Mouse (Mus musculus) embryonic facial prominence, embryonic 15.5 days (tissue): Measurements from ENCODE around the gene Sh3pxd2a. TPM values are rescaled to one million over a fixed set of nuclear protein-coding genes. Genes with fewer than 3 reads are reported as not detected.
A peak's percentile ranks its signal among the peaks of the same experiment; 100 is the strongest.

Experiments
- ATAC-seq: fragments of 200-750 bp; cut with Nextera tagmentation; 2 replicates; pipeline ENCODE4 v1.8.0; 2017; ENCODE audit warnings: low read depth, moderate TSS enrichment; ENCODE audit not compliant: insufficient number of reproducible peaks, low FRiP score, low TSS enrichment
- H3K27ac ChIP-seq: fragments of 300-500 bp; sonication (generic); replicated peaks from 2 replicates; pipeline ENCODE4 v1.5.1; 2015; ENCODE audit warnings: mild to moderate bottlenecking, inconsistent platforms
- H3K27me3 ChIP-seq: fragments of 300-500 bp; sonication (generic); 2 replicates; pipeline ENCODE4 v1.6.1; 2015; ENCODE audit warnings: inconsistent platforms
- H3K36me3 ChIP-seq: fragments of 300-500 bp; sonication (generic); 2 replicates; pipeline ENCODE4 v1.6.1; 2015; ENCODE audit warnings: mild to moderate bottlenecking, inconsistent platforms
- H3K4me1 ChIP-seq: fragments of 300-500 bp; sonication (generic); 2 replicates; pipeline ENCODE4 v1.6.1; 2015; ENCODE audit warnings: inconsistent platforms
- H3K4me2 ChIP-seq: fragments of 300-500 bp; sonication (generic); replicated peaks from 2 replicates; pipeline ENCODE4 v1.6.1; 2015; ENCODE audit warnings: mild to moderate bottlenecking, inconsistent platforms
- H3K4me3 ChIP-seq: fragments of 300-500 bp; sonication (generic); replicated peaks from 2 replicates; pipeline ENCODE4 v1.5.1; 2015; ENCODE audit warnings: mild to moderate bottlenecking, inconsistent platforms
- H3K9ac ChIP-seq: fragments of 300-500 bp; sonication (generic); 2 replicates; pipeline ENCODE4 v1.6.1; 2015; ENCODE audit warnings: inconsistent platforms
- H3K9me3 ChIP-seq: fragments of 300-500 bp; sonication (generic); replicated peaks from 2 replicates; pipeline ENCODE4 v1.6.1; 2016; ENCODE audit warnings: inconsistent platforms
- WGBS: fragments of 180-500 bp; shearing (Covaris S2); methylation state at CpG from one replicate; pipeline ENCODE4 v1.1.7; 2015; 5-methylcytosine and 5-hydroxymethylcytosine counted together
- polyA plus RNA-seq: library from polyadenylated mRNA; unstranded; fragments of >200 nt; fragmentation: Nextera tagmentation; extraction: Ambion mirVana; gene quantifications from 2 replicates; pipeline ENCODE4 v1.2.1, GENCODE M21; 2015

Gene Sh3pxd2a
- polyA plus RNA-seq, 1 experiment from 2014 or later: 15.8 TPM

- H3K36me3 ChIP-seq: no peaks in the 10 kb centered on the region
- no peak overlapping the region for H3K9ac ChIP-seq
- H3K4me3 ChIP-seq: no peak overlapping the region
- 60% methylated on average over 7 of the region's 7 CpGs for WGBS
- H3K4me2 ChIP-seq: no peak overlapping the region
- peaks cover 39% of the 10 kb centered on the region for H3K4me1 ChIP-seq
- no peak for ATAC-seq
- 0 out of 2 replicates have a peak overlapping the region, but pooled peaks have one; percentile 9 for H3K27ac ChIP-seq
- no peaks in the 10 kb centered on the region for H3K27me3 ChIP-seq
- H3K9me3 ChIP-seq: no peaks in the 10 kb centered on the region
Measured at GRCm38 (mm10) chr19:47347021-47347643, 117.1 kb downstream of the Sh3pxd2a start.

- H3K9me3 ChIP-seq: no peaks in the 10 kb centered on the region
Measured at GRCm38 (mm10) chr19:47346606-47347005, 117.6 kb downstream of the Sh3pxd2a start.

GRCm38 (mm10) chr19:47345851-47346568, 118.2 kb downstream of the Sh3pxd2a start:
- 55% methylated on average over 6 of the region's 6 CpGs for WGBS
- Histone ChIP-seq H3K9me3 (no peaks in the 10 kb centered on the region), H3K27me3 (no peaks in the 10 kb centered on the region), H3K36me3 (no peaks in the 10 kb centered on the region), H3K4me1 (peaks cover 39% of the 10 kb centered on the region), H3K4me3 (no peak overlapping the region), H3K9ac (no peak overlapping the region), H3K4me2 (no peak overlapping the region), H3K27ac (peak overlapping the region; percentile 18; the same call in 1 of the 2 replicates)
- ATAC-seq: no peak

More at GRCm38 (mm10) chr19:47346606-47347005, 117.6 kb downstream of the Sh3pxd2a start:
- Histone ChIP-seq H3K27me3 (no peaks in the 10 kb centered on the region), H3K4me1 (peaks cover 39% of the 10 kb centered on the region), H3K4me3 (no peak overlapping the region), H3K9ac (no peak overlapping the region), H3K4me2 (no peak overlapping the region), H3K27ac (no peak overlapping the region), H3K36me3 (no peaks in the 10 kb centered on the region)
- ATAC-seq: no peak
- 49% methylated on average over 8 of the region's 8 CpGs for WGBS

GRCm38 (mm10) chr19:47343422-47343821, 120.8 kb downstream of the Sh3pxd2a start:
- WGBS: 9% methylated on average over 35 of the region's 39 CpGs
- ATAC-seq: no peak
- no peak overlapping the region for H3K27ac ChIP-seq
- H3K4me1 ChIP-seq: peaks cover 43% of the 10 kb centered on the region
- H3K4me2 ChIP-seq: peak overlapping the region; percentile 76
- no peaks in the 10 kb centered on the region for H3K36me3 ChIP-seq
- no peak overlapping the region for H3K9ac ChIP-seq
- H3K9me3 ChIP-seq: no peaks in the 10 kb centered on the region
- H3K27me3 ChIP-seq: no peaks in the 10 kb centered on the region
- H3K4me3 ChIP-seq: peak overlapping the region; percentile 39

GRCm38 (mm10) chr19:47339165-47339564, 125.0 kb downstream of the Sh3pxd2a start:
- Histone ChIP-seq H3K9me3 (no peaks in the 10 kb centered on the region), H3K9ac (0 out of 2 replicates have a peak overlapping the region, but pooled peaks have one; percentile 0), H3K27ac (no peak overlapping the region), H3K36me3 (no peaks in the 10 kb centered on the region), H3K4me3 (peak overlapping the region; percentile 31), H3K27me3 (no peaks in the 10 kb centered on the region), H3K4me1 (peaks cover 59% of the 10 kb centered on the region), H3K4me2 (peak overlapping the region; percentile 55)
- no peak for ATAC-seq
- WGBS: 0% methylated on average over 17 of the region's 17 CpGs

GRCm38 (mm10) chr19:47338396-47339164, 125.6 kb downstream of the Sh3pxd2a start:
- Histone ChIP-seq H3K36me3 (no peaks in the 10 kb centered on the region), H3K27me3 (no peaks in the 10 kb centered on the region), H3K9ac (0 out of 2 replicates have a peak overlapping the region, but pooled peaks have one; percentile 0), H3K9me3 (no peaks in the 10 kb centered on the region), H3K4me1 (peaks cover 59% of the 10 kb centered on the region), H3K4me2 (peak overlapping the region; percentile 55), H3K27ac (no peak overlapping the region; the same call in 1 of the 2 replicates), H3K4me3 (peak overlapping the region; percentile 31)
- no peak for ATAC-seq
- 35% methylated on average over 24 of the region's 24 CpGs for WGBS

GRCm38 (mm10) chr19:47337743-47338142, 126.5 kb downstream of the Sh3pxd2a start:
- 0 out of 2 replicates have a peak overlapping the region, but pooled peaks have one; percentile 0 for H3K9ac ChIP-seq
- no peaks in the 10 kb centered on the region for H3K27me3 ChIP-seq
- peak overlapping the region; percentile 55 for H3K4me2 ChIP-seq
- peak; percentile 80 for ATAC-seq
- no peak overlapping the region for H3K4me3 ChIP-seq
- H3K36me3 ChIP-seq: no peaks in the 10 kb centered on the region
- 25% methylated on average over 12 of the region's 12 CpGs for WGBS
- H3K4me1 ChIP-seq: peaks cover 59% of the 10 kb centered on the region
- H3K27ac ChIP-seq: peak overlapping the region; percentile 30; the same call in 1 of the 2 replicates
- no peaks in the 10 kb centered on the region for H3K9me3 ChIP-seq

- Histone ChIP-seq H3K4me1 (peaks cover 59% of the 10 kb centered on the region), H3K27ac (peak overlapping the region; percentile 30; the same call in 1 of the 2 replicates), H3K9me3 (no peaks in the 10 kb centered on the region), H3K4me2 (no peak overlapping the region), H3K36me3 (no peaks in the 10 kb centered on the region), H3K4me3 (no peak overlapping the region), H3K27me3 (no peaks in the 10 kb centered on the region), H3K9ac (no peak overlapping the region)
- no peak for ATAC-seq
- WGBS: 80% methylated on average over 7 of the region's 7 CpGs
Measured at GRCm38 (mm10) chr19:47337191-47337590, 127.0 kb downstream of the Sh3pxd2a start.

- H3K9me3 ChIP-seq: no peaks in the 10 kb centered on the region
- H3K9ac ChIP-seq: no peak overlapping the region
- no peak overlapping the region for H3K4me3 ChIP-seq
- peak overlapping the region; percentile 41; the same call in 1 of the 2 replicates for H3K27ac ChIP-seq
- H3K4me2 ChIP-seq: no peak overlapping the region
- WGBS: 68% methylated on average over 6 of the region's 6 CpGs
- no peaks in the 10 kb centered on the region for H3K36me3 ChIP-seq
- H3K4me1 ChIP-seq: peaks cover 74% of the 10 kb centered on the region
- no peak for ATAC-seq
- no peaks in the 10 kb centered on the region for H3K27me3 ChIP-seq
Measured at GRCm38 (mm10) chr19:47335262-47335661, 128.9 kb downstream of the Sh3pxd2a start.

- Histone ChIP-seq H3K9me3 (no peaks in the 10 kb centered on the region), H3K4me2 (no peak overlapping the region), H3K36me3 (no peaks in the 10 kb centered on the region), H3K4me1 (peaks cover 78% of the 10 kb centered on the region), H3K27ac (peak overlapping the region; percentile 74), H3K4me3 (no peak overlapping the region), H3K27me3 (no peaks in the 10 kb centered on the region), H3K9ac (0 out of 2 replicates have a peak overlapping the region, but pooled peaks have one; percentile 18)
- ATAC-seq: no peak
- 61% methylated on average over 17 of the region's 17 CpGs for WGBS
Measured at GRCm38 (mm10) chr19:47334713-47335112, 129.5 kb downstream of the Sh3pxd2a start.

- peak overlapping the region; percentile 90 for H3K27ac ChIP-seq
- WGBS: 3% methylated on average over 10 of the region's 10 CpGs
- H3K4me2 ChIP-seq: peak overlapping the region; percentile 17
- H3K9ac ChIP-seq: no peak overlapping the region
- no peak overlapping the region for H3K4me3 ChIP-seq
- peaks cover 82% of the 10 kb centered on the region for H3K4me1 ChIP-seq
- H3K9me3 ChIP-seq: no peaks in the 10 kb centered on the region
- no peaks in the 10 kb centered on the region for H3K36me3 ChIP-seq
- peak; percentile 90 for ATAC-seq
- H3K27me3 ChIP-seq: no peaks in the 10 kb centered on the region
Measured at GRCm38 (mm10) chr19:47330743-47331227, 133.4 kb downstream of the Sh3pxd2a start.
